Mouse (Mus musculus) frontal cortex, postnatal 14 days (tissue): ENCODE measurements at regions not wholly inside any gene's neighbourhood (a gene's known extent, or its start where the extent isn't known, plus 50 kb on each side); places are given as distances from the start of the nearest gene placed in this dataset.

ENCODE experiments used
- DNase-seq, 2 experiments: peaks; one replicate each; pipeline ENCODE4 v3.0.0; 2022; ENCODE audit warnings: low spot score in 2 of 2

DNA sequence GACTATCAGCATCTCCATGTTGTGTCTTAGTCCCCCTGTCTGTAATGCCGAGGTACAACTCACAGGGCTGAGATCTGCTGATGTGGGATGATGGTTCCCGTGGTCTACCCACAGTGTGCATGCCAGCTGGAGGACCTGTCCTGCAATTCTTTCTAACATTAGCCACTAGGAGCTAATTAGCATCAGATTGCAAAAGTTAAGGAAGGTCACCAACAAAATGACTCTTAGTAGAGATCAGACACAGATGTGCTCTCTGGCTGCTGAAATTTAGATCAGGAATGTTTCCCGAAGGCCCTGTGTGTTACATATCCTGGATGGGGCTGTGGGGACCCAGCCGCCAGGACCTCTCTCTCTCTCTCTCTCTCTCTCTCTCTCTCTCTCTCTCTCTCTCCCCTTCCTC lies 218.8 kb upstream of the 4931429L15Rik start:
- DNase-seq = no peak

GRCm38 (mm10) chr9:46516401-46517130 lies 196.8 kb upstream of the 4931429L15Rik start:
- DNase-seq = no peak

DNA sequence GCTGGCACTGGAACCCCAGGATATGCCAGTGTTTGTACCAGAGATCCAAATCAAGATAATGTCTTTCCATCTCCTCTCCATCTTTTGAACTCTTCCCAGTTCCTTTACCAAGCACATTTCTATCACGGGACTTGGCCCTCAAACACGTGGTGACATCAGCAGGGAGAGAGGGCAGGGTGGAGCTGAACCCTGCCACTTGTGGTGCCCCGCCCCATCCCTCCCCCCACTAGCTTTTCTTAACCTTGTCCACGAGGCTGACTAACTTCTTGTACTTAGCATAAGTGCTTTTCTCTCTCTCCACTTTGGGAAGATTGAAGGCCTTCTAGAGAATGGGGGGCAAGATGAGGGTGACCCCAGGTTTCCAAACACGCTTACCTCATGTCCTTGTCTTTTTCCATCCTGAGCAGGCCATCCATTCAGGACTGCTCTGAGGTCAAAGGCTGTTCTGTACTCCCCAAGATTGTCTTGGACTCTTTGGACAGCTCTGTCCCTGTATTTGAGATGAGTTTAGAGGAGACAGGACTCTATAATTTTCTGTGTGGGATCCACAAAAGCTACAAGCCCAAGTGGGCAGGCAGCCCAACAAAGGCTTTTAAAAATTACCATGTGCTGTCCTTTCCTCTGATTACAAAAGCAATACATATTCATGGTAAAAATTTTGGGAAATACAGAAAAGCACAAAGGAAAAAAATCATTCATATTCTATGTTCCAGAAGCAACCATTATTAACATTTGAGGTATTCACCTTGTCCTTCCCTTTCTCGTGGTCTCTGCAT lies 192.7 kb upstream of the 4931429L15Rik start:
- DNase-seq = no peak

- DNase-seq = peak in 1 of 2 experiments; percentile 35
Measured at GRCm38 (mm10) chr9:46511307-46511706, 191.5 kb upstream of the 4931429L15Rik start.

GRCm38 (mm10) chr9:46509896-46510295 lies 190.1 kb upstream of the 4931429L15Rik start:
- DNase-seq = no peak

GRCm38 (mm10) chr9:46509458-46509857 lies 189.7 kb upstream of the 4931429L15Rik start:
- no peak for DNase-seq

DNA sequence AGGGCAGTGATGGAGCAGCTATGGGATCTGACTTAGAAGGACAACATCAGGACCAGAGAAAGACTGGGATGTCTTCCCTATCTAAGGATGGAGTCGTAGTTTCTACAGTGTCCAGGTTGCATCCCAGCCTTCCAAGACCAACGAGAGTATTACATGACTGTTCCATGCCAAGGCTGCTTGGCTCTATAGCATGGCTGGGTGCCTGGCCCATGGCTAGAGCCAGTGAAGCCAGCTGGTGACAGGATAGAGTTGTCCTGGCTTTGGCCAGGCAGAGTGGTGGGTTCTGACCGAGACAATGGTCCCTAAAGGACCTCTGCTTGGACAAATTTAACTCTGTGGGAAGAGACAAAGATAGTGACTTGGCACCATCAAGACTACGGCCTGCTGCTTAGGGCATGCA lies 187.2 kb upstream of the 4931429L15Rik start:
- no peak for DNase-seq

DNA sequence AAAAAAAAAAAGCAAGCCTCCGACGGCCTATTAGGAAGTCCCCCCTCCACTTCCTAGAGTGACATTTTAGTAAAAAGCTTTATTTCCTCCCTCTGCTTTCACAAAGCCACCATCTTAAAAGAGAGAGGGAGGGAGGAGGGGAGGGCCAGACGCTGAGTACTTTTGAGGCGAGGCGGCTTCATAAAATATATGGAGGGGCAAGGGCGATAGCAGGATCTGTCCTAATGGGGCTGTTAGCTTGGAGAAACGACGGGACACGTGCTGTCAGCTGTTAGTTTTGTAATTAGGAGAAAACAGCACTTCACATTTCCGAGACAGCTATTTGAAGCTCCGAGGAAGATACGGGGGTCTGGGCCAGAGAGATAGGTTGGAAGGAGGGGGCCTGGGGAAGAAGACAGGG lies 184.8 kb upstream of the 4931429L15Rik start:
- DNase-seq = no peak

- DNase-seq = no peak
Measured at GRCm38 (mm10) chr9:46504133-46504416, 184.3 kb upstream of the 4931429L15Rik start.

GRCm38 (mm10) chr9:46503321-46504132 lies 183.7 kb upstream of the 4931429L15Rik start:
- DNase-seq = no peak

DNA sequence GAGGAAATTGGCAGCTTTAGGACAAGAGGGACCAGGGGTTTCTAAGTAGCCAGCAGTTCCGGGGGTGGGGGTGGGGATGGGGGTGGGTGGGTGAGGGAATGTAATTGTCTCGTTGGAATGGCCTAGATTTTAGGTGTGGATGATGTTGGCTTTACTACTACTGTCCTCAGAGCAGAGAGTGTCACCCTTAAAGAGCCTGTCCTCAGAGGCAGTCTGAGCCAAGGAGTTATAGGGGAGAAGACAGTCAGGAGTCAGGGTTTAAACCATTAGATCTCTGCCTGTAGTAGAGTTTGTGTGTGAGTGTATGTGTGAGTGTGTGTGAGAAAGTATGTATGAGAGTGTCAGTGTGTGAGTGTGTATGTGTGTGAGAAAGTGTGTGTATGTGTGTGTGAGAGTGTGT lies 179.6 kb upstream of the 4931429L15Rik start:
- DNase-seq = no peak

DNA sequence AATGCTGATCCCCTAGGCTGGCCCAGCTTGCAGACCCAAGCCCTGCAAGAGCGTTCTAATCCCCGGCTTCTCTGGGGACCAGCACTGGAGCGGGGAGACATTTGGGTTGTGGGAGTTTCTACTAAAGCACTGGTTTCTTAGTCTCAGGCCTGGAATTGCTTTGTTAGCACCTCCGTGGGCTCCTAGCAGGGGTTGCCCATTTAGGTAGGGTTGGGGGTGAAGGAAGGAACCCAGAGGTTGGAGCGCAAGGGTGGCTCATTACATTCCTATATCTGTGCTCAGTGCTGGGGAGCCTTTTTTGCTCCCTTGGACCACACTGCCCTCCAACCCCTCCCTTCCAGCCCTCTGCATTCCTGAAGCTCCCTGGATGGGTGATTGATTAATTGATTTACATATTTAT lies 179.1 kb upstream of the 4931429L15Rik start:
- no peak for DNase-seq

DNA sequence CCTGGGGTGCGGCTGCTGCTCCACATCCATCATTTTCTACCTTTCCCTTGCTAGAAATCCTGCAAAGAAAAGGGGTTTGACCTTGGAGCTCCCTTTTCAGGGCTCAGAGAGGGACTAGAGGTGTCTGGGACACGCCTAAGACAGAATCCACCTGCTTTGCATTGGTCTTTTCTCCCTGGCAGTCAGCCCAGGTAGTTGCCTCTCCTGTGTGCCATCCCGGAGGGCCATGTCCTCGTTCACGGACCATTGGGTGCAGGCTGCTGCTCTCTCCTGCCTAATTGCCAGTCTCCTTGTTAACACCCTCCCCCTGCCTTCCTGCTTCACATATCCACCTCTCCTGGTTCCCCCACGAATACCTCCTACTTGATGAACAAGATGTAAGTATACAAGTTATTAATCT lies 175.5 kb upstream of the 4931429L15Rik start:
- no peak for DNase-seq

DNA sequence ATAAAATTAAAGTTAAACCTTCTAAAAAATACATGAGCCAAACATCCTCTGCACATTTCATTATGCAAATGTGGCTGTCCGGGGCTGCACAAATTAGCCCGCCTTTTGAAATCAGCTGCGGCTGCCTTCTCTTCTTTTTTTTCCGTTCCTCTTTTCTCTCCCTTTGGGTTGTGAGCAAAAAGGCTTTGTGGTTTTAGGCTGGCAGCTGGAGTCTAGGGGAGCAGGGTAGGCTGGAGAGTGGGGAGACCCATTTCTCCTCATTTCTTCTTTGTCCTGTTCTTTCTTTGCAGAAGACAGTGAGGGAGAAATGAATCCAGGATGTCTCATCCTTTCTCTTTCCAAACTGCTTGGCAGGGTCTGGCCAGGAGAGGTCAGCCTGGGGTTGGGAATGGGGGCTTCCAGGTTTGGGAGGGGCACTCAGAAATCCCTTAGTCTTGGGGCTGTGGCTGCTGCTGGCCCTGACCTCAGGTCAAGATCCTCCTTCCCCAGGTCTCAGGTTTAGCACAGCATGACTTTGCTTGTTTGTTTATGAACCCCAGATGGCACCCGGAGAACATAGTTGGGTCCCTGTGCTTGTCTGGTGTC lies 163.2 kb upstream of the 4931429L15Rik start:
- DNase-seq = no peak

- no peak for DNase-seq
Measured at GRCm38 (mm10) chr9:46482034-46482858, 162.5 kb upstream of the 4931429L15Rik start.

- DNase-seq = no peak
Measured at GRCm38 (mm10) chr9:46481491-46481890, 161.7 kb upstream of the 4931429L15Rik start.

DNA sequence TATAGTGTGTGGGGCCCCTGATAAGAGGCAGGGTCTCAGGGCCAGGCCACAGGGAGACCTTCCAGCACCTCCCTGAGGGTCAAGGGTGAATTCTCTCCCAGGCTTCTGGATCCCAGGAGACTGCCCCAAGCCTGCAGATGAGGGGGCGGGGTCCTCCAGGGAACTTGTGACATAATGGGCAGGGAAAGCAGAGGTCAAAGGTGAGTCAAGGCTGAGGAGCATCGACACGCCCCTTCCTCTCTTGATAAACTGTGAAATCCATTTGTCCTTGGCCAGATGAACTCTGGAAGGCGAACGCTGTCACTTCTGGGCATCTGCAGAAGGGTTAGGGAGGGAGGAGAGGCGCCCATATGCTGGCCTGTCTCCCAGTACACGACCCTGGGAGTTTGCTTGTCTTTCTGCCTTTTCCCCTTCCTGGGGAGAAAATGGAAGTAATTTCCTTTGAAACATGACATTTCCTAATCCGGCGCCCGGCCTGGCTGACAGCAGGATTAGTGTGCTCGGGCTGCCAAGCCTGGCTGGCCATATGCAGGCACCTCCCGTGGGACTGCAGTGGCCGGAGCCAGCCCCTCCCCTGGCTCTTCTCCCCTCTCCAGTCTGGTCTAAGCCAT lies 160.4 kb upstream of the 4931429L15Rik start:
- DNase-seq = no peak

GRCm38 (mm10) chr9:46478611-46479010 lies 158.8 kb upstream of the 4931429L15Rik start:
- no peak for DNase-seq

DNA sequence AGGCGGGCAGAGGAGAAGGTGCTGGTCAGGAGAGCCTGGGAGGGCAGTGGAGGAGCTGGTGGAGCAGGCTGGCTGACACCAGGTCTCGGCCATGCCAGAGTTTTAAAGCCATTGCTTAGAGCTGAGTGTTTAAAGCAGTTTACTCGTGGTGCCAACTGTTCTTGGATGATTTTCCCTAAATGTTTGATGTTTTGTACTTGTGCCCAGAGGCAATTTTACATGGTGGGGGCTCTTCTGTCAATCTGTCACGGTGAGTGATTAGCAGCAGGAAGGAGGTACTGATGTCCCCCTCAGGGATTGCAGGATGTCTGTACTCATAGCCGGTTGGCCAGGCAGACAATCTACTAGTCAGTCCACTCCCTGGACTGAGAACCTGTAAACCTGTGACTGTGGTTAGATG lies 156.7 kb upstream of the 4931429L15Rik start:
- no peak for DNase-seq

DNA sequence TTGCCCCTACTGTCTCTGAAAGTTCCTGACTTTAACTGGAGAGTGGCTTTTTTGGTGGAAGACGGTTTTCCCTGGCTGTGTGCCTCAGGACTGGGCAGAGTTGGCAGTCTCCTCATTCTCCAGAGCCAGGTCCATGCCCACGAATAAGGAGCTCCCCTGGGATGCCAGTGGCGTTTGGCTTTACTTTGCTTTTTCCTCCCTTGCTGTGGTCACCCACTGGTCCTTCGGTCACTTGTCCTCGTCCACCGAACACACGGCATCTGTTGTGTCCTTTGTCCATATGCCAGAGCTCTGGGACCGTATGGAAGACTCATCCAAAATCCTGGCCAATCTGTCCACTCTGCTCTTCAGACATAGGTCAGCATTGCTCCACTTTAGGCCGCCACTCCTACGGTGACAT lies 153.9 kb upstream of the 4931429L15Rik start:
- DNase-seq = no peak

DNA sequence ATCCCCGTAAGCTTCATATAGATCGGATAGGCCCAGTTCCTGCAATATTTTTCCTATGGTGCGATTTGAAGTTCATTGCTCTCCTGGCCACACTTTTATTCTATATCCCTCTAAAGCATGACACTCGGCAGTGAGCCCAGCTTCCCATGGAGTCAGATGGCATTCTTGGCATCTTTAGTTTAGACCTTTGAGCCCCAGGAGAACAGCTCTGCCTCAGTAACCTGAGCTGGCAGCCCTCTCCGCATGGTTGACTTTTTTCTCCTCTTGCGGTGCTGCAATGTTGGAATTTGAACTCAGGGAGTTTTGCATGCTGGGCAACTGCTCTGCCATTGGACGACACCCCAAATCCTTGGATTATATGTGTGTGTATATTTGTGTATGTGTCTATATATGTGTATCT lies 149.7 kb upstream of the 4931429L15Rik start:
- no peak for DNase-seq
